Mouse (Mus musculus): Measurements from ENCODE around the gene Zc2hc1b.

Zc2hc1b gene

GRCm38 (mm10) chr10:13112849-13113248 lies 65.0 kb downstream of the Zc2hc1b start:
- DNase-seq, result no peak

- no peak for DNase-seq
Measured at GRCm38 (mm10) chr10:13109781-13110180, 68.0 kb downstream of the Zc2hc1b start.

GRCm38 (mm10) chr10:13108847-13109246 lies 69.0 kb downstream of the Zc2hc1b start:
- DNase-seq, result no peak

- DNase-seq, result no peak
Measured at GRCm38 (mm10) chr10:13108021-13108548, 69.7 kb downstream of the Zc2hc1b start.

DNA sequence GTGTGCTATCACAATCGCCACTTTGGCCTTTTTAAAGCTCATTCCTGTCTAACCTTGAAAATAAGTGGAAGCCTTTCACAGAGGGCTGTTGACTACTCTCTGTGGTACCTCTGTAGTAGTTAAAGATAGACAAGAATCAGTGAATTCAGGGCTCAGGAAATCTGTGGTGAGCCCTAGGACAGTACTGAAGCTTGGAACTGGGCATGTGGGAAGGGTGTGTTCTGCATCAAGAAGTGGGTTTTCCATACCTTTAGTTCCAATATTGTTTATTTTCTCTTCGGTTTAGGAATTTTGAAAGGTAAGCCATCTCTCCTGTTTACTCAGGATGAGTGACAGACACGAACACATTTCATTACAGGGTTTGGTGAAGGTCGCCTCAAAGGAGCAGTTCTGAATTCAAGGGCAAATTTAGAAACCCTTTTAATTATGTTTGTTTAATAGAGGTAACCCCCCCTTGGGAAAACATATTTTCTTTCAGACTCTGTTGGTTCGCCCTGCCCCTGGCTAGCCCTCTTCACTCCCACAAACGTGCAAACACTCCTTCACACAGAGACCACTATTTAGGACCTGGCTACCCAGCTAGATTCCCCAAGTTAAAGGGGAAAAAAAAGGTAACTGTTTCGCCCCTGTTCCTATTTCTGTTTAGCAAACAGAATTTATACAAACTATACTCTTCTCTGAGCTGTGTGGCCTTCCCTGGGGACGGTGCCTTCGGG lies 70.8 kb downstream of the Zc2hc1b start:
- DNase-seq, result no peak

DNA sequence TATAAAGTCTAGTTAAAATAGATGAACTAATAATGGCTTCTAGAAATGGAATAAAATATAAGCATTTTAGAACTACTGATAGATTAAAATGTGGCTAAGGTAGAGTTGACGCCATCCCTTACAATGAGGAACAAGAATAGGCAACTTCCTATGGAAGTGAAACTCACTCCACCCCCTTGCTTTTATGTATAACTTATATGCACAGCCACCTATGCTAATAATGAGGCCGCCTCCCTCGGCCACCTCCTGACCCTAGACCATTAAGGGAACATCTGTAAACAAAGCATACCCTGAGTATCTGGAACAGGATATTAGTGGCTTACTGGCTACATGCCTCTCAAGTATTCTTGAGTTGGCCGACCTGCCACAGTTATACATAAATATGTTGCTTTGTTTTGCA lies 74.0 kb downstream of the Zc2hc1b start:
- no peak for DNase-seq

DNA sequence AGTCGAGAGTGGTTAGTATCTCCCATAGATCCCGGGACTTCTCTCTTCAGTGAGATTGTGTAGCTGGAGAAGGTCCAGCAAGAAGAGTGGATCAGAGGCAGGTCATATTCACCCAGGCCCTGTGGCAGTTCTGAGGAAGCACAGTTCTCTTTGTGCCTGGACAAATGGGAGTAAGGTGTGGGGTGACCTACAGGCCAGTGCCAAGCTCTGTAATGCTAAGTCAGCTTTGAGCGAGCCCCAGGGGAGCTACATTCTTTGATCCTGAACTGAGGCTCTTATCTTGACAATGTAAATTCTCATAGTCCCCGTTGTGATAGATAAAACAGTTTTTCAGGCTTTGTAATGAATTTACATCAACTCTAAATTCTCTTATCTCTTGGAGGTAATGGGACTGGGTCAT lies 75.5 kb downstream of the Zc2hc1b start:
- DNase-seq, result no peak

DNA sequence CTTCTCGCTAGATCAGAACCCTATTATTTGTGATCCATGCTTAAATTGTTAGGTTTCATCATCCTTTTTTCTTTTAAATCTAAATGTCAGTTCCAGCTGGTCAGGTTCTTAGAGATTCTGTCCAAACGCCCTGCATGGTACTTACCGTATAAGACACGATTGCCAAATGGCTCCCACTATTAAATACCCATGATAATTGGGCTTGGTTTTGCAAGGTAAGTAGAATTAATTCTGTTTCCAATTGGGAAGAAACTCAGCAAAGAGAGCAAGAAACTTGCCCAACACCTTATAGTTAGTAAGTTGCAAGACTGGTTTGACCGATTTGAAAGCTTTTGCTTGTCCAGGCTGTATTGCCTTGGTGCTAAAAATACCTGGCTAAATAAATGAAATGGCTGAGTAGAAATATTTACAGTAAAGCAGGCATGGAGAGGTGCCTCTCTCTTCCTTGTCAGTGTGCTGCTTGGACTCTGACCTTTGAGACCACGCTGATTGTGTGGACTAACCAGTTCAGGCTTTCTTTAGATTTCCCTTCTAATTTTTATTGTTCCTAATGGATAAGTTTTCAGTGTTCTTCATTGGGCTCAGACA lies 77.7 kb downstream of the Zc2hc1b start:
- no peak for DNase-seq

Measured in kidney, adult 11 months (tissue).